Mouse (Mus musculus) midbrain, embryonic 11.5 days (tissue): ENCODE data around the gene Ubtd2. TPM values are rescaled to one million over a fixed set of nuclear protein-coding genes. Genes with fewer than 3 reads are reported as not detected.

Experiments used
- ATAC-seq: fragments of 200-750 bp; cut with Nextera tagmentation; 2 replicates; pipeline ENCODE4 v1.8.0; 2017; ENCODE audit warnings: moderate TSS enrichment, moderate library complexity; ENCODE audit not compliant: low FRiP score
- DNase-seq: peaks from one replicate; pipeline ENCODE4 v3.0.0; 2015; ENCODE audit warnings: low spot score; ENCODE audit errors: missing footprints
- H3K27ac ChIP-seq: fragments of 300-500 bp; sonication (generic); 2 replicates; pipeline ENCODE4 v1.5.1; 2014; ENCODE audit warnings: low read depth, low read length
- H3K27me3 ChIP-seq: fragments of 300-500 bp; sonication (generic); 2 replicates; pipeline ENCODE4 v1.6.1; 2014; ENCODE audit warnings: mild to moderate bottlenecking, low read length, moderate library complexity, mixed read lengths; ENCODE audit not compliant: control insufficient read depth, insufficient read depth
- H3K36me3 ChIP-seq: fragments of 300-500 bp; sonication (generic); 2 replicates; pipeline ENCODE4 v1.6.1; 2014; ENCODE audit warnings: mild to moderate bottlenecking, low read length, moderate library complexity, mixed read lengths; ENCODE audit not compliant: control insufficient read depth, insufficient read depth
- H3K4me1 ChIP-seq: fragments of 300-500 bp; sonication (generic); 2 replicates; pipeline ENCODE4 v1.6.1; 2014; ENCODE audit warnings: low read length; ENCODE audit not compliant: control insufficient read depth, insufficient read depth
- H3K4me2 ChIP-seq: fragments of 300-500 bp; sonication (generic); 2 replicates; pipeline ENCODE4 v1.6.1; 2014; ENCODE audit warnings: mild to moderate bottlenecking, moderate library complexity
- H3K4me3 ChIP-seq: fragments of 300-500 bp; sonication (generic); 2 replicates; pipeline ENCODE4 v1.5.1; 2014; ENCODE audit warnings: low read depth, low read length
- H3K9ac ChIP-seq: fragments of 300-500 bp; sonication (generic); 2 replicates; pipeline ENCODE4 v1.6.1; 2014; ENCODE audit warnings: low read length
- H3K9me3 ChIP-seq: fragments of 300-500 bp; sonication (generic); 2 replicates; pipeline ENCODE4 v1.6.1; 2016; ENCODE audit warnings: low read length; ENCODE audit not compliant: control insufficient read depth
- WGBS: fragments of 180-500 bp; shearing (Covaris S2); extraction: QIAGEN DNeasy Blood & Tissue Kit; methylation state at CpG from one replicate; pipeline ENCODE4 v1.1.7; 2014; 5-methylcytosine and 5-hydroxymethylcytosine counted together
- polyA plus RNA-seq: library from polyadenylated mRNA; unstranded; fragments of >200 nt; fragmentation: Nextera tagmentation; extraction: Ambion mirVana; gene quantifications from 2 replicates; pipeline ENCODE4 v1.2.1, GENCODE M21; 2014

Ubtd2 gene
- polyA plus RNA-seq, 1 experiment from 2014 or later: 71.6 TPM

GRCm38 (mm10) chr11:32524122-32524920 is 69.2 kb downstream of the Ubtd2 start:
- ATAC-seq (no peak), DNase-seq (no peak)
- H3K9ac ChIP-seq: no peak overlapping the region
- WGBS: 88% methylated on average over 11 of the region's 11 CpGs
- H3K27ac ChIP-seq: no peak overlapping the region
- no peaks in the 10 kb centered on the region for H3K27me3 ChIP-seq
- H3K4me2 ChIP-seq: no peak overlapping the region
- H3K9me3 ChIP-seq: no peaks in the 10 kb centered on the region
- no peak overlapping the region for H3K4me3 ChIP-seq
- H3K4me1 ChIP-seq: no peaks in the 10 kb centered on the region
- peaks cover 3% of the 10 kb centered on the region; the same call in 1 of the 2 replicates for H3K36me3 ChIP-seq

- ATAC-seq (no peak), DNase-seq (no peak)
- Histone ChIP-seq H3K9ac (no peak overlapping the region), H3K27ac (no peak overlapping the region), H3K36me3 (no peaks in the 10 kb centered on the region), H3K27me3 (peaks cover 7% of the 10 kb centered on the region; the same call in 1 of the 2 replicates), H3K9me3 (no peaks in the 10 kb centered on the region), H3K4me2 (no peak overlapping the region), H3K4me1 (no peaks in the 10 kb centered on the region), H3K4me3 (no peak overlapping the region)
- whole genome bisulfite sequencing: 81% methylated on average over 4 of the region's 4 CpGs
These were observed 71.8 kb downstream of the Ubtd2 start for GRCm38 (mm10) chr11:32527006-32527405.

- H3K27me3 ChIP-seq: peaks cover 21% of the 10 kb centered on the region
- H3K27ac ChIP-seq: no peak overlapping the region
- no peak overlapping the region for H3K9ac ChIP-seq
- H3K4me1 ChIP-seq: peaks cover 5% of the 10 kb centered on the region
- H3K4me2 ChIP-seq: no peak overlapping the region
- no peak overlapping the region for H3K4me3 ChIP-seq
- H3K9me3 ChIP-seq: no peaks in the 10 kb centered on the region
- DNase-seq (no peak), ATAC-seq (no peak)
- WGBS: 86% methylated on average over 1 of the region's 1 CpGs
- H3K36me3 ChIP-seq: no peaks in the 10 kb centered on the region
These were observed 75.0 kb downstream of the Ubtd2 start for GRCm38 (mm10) chr11:32530151-32530550.

GRCm38 (mm10) chr11:32531871-32532764 is 76.9 kb downstream of the Ubtd2 start, which contains the start of gene Efcab9:
Efcab9 (minus strand) TSS chr11:32532081.
- H3K9me3 ChIP-seq: no peaks in the 10 kb centered on the region
- H3K4me3 ChIP-seq: peak within 1 kb of the TSS; percentile 59
- H3K4me2 ChIP-seq: peak within 1 kb of the TSS; percentile 99
- DNase-seq (peak; percentile 96), ATAC-seq (no peak)
- H3K4me1 ChIP-seq: peaks cover 5% of the 10 kb centered on the region
- peak within 1 kb of the TSS; percentile 72 for H3K9ac ChIP-seq
- H3K36me3 ChIP-seq: no peaks in the 10 kb centered on the region
- no peak within 1 kb of the TSS for H3K27ac ChIP-seq
- WGBS: 9% methylated on average over 33 of the region's 33 CpGs
- H3K27me3 ChIP-seq: peaks cover 21% of the 10 kb centered on the region

GRCm38 (mm10) chr11:32532765-32533481 is 77.8 kb downstream of the Ubtd2 start, which contains the start of gene Stk10:
Stk10 (plus strand) TSS chr11:32533305.
- DNase-seq: peak; percentile 96
- Histone ChIP-seq H3K9ac (peak within 1 kb of the TSS; percentile 72), H3K4me1 (peaks cover 7% of the 10 kb centered on the region), H3K4me2 (peak within 1 kb of the TSS; percentile 99), H3K4me3 (peak within 1 kb of the TSS; percentile 59), H3K27ac (no peak within 1 kb of the TSS), H3K9me3 (no peaks in the 10 kb centered on the region), H3K36me3 (no peaks in the 10 kb centered on the region), H3K27me3 (peaks cover 21% of the 10 kb centered on the region)
- WGBS: under 1% methylated on average over 74 of the region's 82 CpGs
- peak; percentile 91 for ATAC-seq

- ATAC-seq (peak; percentile 62; the same call in 1 of the 2 replicates), DNase-seq (peak; percentile 96)
- WGBS: under 1% methylated on average over 24 of the region's 24 CpGs
- Histone ChIP-seq H3K4me2 (peak overlapping the region; percentile 99), H3K27me3 (peaks cover 21% of the 10 kb centered on the region), H3K4me3 (peak overlapping the region; percentile 59), H3K9me3 (no peaks in the 10 kb centered on the region), H3K9ac (peak overlapping the region; percentile 72), H3K4me1 (peaks cover 7% of the 10 kb centered on the region), H3K36me3 (no peaks in the 10 kb centered on the region), H3K27ac (no peak overlapping the region)
These were observed 78.5 kb downstream of the Ubtd2 start for GRCm38 (mm10) chr11:32533482-32534261.

GRCm38 (mm10) chr11:32534453-32535075 is 79.4 kb downstream of the Ubtd2 start:
- H3K4me2 ChIP-seq: no peak overlapping the region
- H3K27ac ChIP-seq: no peak overlapping the region
- H3K9me3 ChIP-seq: no peaks in the 10 kb centered on the region
- WGBS: 77% methylated on average over 7 of the region's 7 CpGs
- no peak overlapping the region for H3K9ac ChIP-seq
- peaks cover 7% of the 10 kb centered on the region for H3K4me1 ChIP-seq
- H3K36me3 ChIP-seq: no peaks in the 10 kb centered on the region
- peaks cover 21% of the 10 kb centered on the region for H3K27me3 ChIP-seq
- H3K4me3 ChIP-seq: no peak overlapping the region
- ATAC-seq (no peak), DNase-seq (no peak)

GRCm38 (mm10) chr11:32535646-32536045 is 80.5 kb downstream of the Ubtd2 start:
- Histone ChIP-seq H3K36me3 (no peaks in the 10 kb centered on the region), H3K27ac (no peak overlapping the region), H3K4me2 (no peak overlapping the region), H3K9me3 (no peaks in the 10 kb centered on the region), H3K4me1 (peaks cover 7% of the 10 kb centered on the region), H3K4me3 (no peak overlapping the region), H3K27me3 (peaks cover 21% of the 10 kb centered on the region), H3K9ac (no peak overlapping the region)
- WGBS: 94% methylated on average over 4 of the region's 4 CpGs
- no peak for ATAC-seq
- DNase-seq: no peak
